Mouse (Mus musculus): Measurements from ENCODE around the gene Cpne7.

- no peak for TF ChIP-seq E2F4 (IDR thresholded peaks at IDR 0.05; ENCODE audit: borderline replicate concordance, low read depth, low read length)
- TF ChIP-seq TBP (IDR thresholded peaks at IDR 0.05; ENCODE audit: low read depth, low read length) = no peak
- no peak for TF ChIP-seq HCFC1 (IDR thresholded peaks at IDR 0.05; ENCODE audit: low read depth, low read length)
- TF ChIP-seq CTCF (IDR thresholded peaks at IDR 0.05 in 2 of 3, conservative IDR thresholded peaks at IDR 0.05 in 1 of 3; ENCODE audit: control insufficient read depth in 1 of 3, insufficient read depth in 1 of 3, low read depth in 2 of 3, low read length in 3 of 3, poor library complexity in 1 of 3, severe bottlenecking in 1 of 3) = no peak
- TF ChIP-seq GATA1 (IDR thresholded peaks at IDR 0.05; ENCODE audit: low read depth, low read length) = no peak
- no peak for TF ChIP-seq KAT2A (conservative IDR thresholded peaks at IDR 0.05; ENCODE audit: low read depth, low read length)
- TF ChIP-seq JUND (IDR thresholded peaks at IDR 0.05; ENCODE audit: low read depth, low read length) = no peak
- no peak for TF ChIP-seq TCF12 (IDR thresholded peaks at IDR 0.05; ENCODE audit: low read depth, low read length)
- no peak for TF ChIP-seq RCOR1 (IDR thresholded peaks at IDR 0.05; ENCODE audit: low read depth, low read length)
These were observed 64.2 kb downstream of the Cpne7 start for GRCm38 (mm10) chr8:123181391-123181790.
